Mouse (Mus musculus) stomach, postnatal 0 days (tissue): ENCODE results near the gene Gtf2ird2.

Experiments
- CTCF ChIP-seq: IDR thresholded peaks from 2 replicates; pipeline ENCODE4 v1.5.1; 2016; ENCODE audit warnings: antibody characterized with exemption, low read depth, mild to moderate bottlenecking, moderate library complexity
- EP300 ChIP-seq: optimal IDR thresholded peaks from 2 replicates; pipeline ENCODE3; 2016; ENCODE audit warnings: antibody characterized with exemption

DNA sequence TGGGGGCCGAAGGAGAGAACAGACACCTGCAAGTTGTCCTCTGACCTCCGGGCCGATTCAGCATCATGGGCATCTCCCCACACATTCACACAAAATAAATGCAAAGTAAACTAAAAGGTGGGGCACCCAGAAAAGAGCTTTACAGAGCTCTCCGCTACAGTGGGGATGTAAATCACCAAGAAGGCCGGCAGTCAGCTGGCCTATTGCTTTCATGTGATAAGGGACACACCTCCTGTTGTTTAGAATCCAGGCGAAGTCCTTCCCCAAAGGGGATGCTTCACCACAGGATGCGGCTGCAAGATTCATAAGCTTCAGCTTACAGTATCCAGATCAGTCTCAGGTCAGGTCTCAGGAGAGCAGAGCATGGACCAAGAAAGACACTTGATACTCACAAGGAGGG lies 5.3 kb upstream of the Gtf2ird2 start:
- TF ChIP-seq EP300 (no peak), CTCF (no peak)
